Mouse (Mus musculus): Measurements from ENCODE around the gene Tlr7.

Gene Tlr7

DNA sequence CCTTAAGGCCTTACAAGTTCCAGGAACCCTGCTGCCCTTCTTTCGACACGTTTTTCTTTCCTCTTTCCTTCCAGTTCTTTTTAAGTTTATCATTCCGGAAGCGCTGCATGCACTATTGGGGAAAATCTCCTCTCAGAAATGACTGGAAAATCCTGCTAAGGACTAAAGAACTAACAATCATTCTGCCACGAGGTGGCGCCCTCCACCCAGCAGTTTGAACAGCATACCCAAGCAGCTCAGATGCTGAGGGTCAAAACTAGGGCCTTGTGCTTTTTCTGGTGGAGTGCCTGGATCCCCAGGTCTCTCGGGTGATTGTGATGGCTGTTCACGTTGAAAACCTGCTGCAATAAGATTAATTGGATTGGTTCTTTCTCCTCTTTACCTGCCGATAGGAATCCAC, 53.4 kb downstream of the Tlr7 start:
- DNase-seq (ENCODE audit: low read depth) = peak; percentile 70

GRCm38 (mm10) chrX:167276551-167276950, 53.8 kb downstream of the Tlr7 start:
- no peak for DNase-seq (ENCODE audit: low read depth)

DNA sequence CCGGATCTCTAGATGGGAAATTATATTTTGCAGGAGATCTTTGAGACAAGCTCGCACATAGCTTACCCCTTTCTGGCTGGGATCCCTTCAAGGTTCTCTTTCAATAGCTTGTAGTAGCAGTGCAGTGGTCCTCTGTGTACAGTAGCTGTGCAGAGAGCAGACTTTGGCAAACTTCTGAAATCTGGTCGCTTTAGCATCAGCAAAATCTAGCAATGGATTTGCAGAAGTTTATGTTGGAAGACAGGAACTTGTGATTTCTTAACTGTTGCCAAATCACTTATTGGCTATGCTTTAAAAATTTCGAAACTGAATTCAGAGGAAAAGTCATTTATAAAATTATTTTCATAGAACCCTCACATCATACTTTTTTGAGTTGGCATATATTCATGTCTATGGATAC, 66.3 kb downstream of the Tlr7 start, which contains the start of gene Tlr8:
Tlr8 (minus strand) TSS at position 244 of the 400 bp plus-strand sequence.
- no peak for DNase-seq (ENCODE audit: low read depth)

GRCm38 (mm10) chrX:167263530-167263929, 66.8 kb downstream of the Tlr7 start:
- no peak for DNase-seq (ENCODE audit: low read depth)
